Mouse (Mus musculus): ENCODE measurements around the gene Atf6b. TPM values are rescaled to one million over a fixed set of nuclear protein-coding genes. Genes with fewer than 3 reads are reported as not detected.

Atf6b gene
- polyA plus RNA-seq, 1 experiment from 2014 or later = 12.9 TPM

DNA sequence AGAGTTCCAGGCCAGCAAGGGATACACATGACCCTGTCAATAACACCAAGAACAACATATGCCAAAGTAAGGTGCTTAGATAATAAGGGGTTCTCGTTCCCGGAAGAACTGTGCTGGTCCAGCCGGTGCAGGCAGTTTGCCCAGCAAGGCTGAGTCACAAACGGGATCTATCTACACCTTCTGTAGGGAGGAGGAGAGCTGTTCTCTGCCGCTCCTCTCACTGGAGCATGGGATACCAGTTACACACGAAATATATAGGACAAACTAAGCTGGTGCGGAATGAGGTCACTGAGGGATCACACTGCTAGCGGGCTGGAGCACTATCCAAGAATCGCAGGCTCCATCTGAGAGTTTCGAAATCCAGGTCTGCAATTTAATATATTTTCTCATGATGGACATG, 3.0 kb upstream of the Atf6b start:
- no peak for ATAC-seq
- no peaks in the 10 kb centered on the region for H3K27me3 ChIP-seq (ENCODE audit: insufficient read depth, low read length)
- 79% methylated on average over 10 of the region's 10 CpGs for WGBS (ENCODE audit: insufficient replicate concordance)
- no peak overlapping the region for H3K9ac ChIP-seq (replicated peaks)
- TF ChIP-seq EP300 (IDR thresholded peaks at IDR 0.05; ENCODE audit: low read depth) = no peak
- TF ChIP-seq CTCF (IDR thresholded peaks at IDR 0.05; ENCODE audit: low read depth) = no peak
- peaks cover 44% of the 10 kb centered on the region for H3K4me1 ChIP-seq (ENCODE audit: insufficient read depth)
- H3K36me3 ChIP-seq (replicated peaks; ENCODE audit: insufficient read depth, low read length) = no peaks in the 10 kb centered on the region; the same call in none of the 2 replicates
- H3K9me3 ChIP-seq (ENCODE audit: low read length) = no peaks in the 10 kb centered on the region
- no peak overlapping the region for H3K4me3 ChIP-seq (ENCODE audit: low read depth, low read length)
- H3K4me2 ChIP-seq (ENCODE audit: low read depth, low read length) = no peak overlapping the region
- DNase-seq = no peak
- no peak overlapping the region for H3K27ac ChIP-seq (ENCODE audit: low read depth)

DNA sequence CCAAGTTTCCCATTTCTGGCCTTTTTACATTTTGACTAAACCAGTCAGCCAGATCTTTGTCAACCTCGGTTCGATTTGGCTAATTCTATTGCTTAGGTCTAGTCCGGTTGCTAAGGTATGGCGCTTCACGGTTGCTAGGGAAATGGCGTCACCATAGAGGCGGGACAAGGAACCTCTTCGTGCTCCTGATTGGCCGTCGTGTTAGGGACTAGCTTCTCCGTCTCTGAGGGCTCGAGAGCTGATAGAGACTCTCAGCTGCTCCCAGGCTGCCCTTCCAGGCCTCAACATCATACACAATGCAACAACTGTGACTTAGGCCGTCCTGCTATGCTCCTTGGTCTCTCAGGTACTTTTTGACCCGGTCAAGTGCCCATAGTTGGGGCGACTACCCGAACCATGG, 2.3 kb upstream of the Atf6b start, which contains the start of gene Fkbpl:
Gene Fkbpl, plus strand, starts transcription at position 157 of the 400 bp plus-strand sequence.
- Histone ChIP-seq H3K9ac (replicated peaks) (peak within 1 kb of the TSS; percentile 64), H3K9me3 (ENCODE audit: low read length) (no peaks in the 10 kb centered on the region), H3K4me1 (ENCODE audit: insufficient read depth) (peaks cover 44% of the 10 kb centered on the region), H3K27ac (ENCODE audit: low read depth) (peak within 1 kb of the TSS; percentile 61), H3K36me3 (replicated peaks; ENCODE audit: insufficient read depth, low read length) (no peaks in the 10 kb centered on the region; the same call in none of the 2 replicates), H3K4me3 (ENCODE audit: low read depth, low read length) (peak within 1 kb of the TSS; percentile 52), H3K27me3 (ENCODE audit: insufficient read depth, low read length) (no peaks in the 10 kb centered on the region), H3K4me2 (ENCODE audit: low read depth, low read length) (peak within 1 kb of the TSS; percentile 80)
- no peak for TF ChIP-seq CTCF (IDR thresholded peaks at IDR 0.05; ENCODE audit: low read depth)
- DNase-seq (peak; percentile 94), ATAC-seq (peak; percentile 50)
- 1% methylated on average over 16 of the region's 16 CpGs for WGBS (ENCODE audit: insufficient replicate concordance)

DNA sequence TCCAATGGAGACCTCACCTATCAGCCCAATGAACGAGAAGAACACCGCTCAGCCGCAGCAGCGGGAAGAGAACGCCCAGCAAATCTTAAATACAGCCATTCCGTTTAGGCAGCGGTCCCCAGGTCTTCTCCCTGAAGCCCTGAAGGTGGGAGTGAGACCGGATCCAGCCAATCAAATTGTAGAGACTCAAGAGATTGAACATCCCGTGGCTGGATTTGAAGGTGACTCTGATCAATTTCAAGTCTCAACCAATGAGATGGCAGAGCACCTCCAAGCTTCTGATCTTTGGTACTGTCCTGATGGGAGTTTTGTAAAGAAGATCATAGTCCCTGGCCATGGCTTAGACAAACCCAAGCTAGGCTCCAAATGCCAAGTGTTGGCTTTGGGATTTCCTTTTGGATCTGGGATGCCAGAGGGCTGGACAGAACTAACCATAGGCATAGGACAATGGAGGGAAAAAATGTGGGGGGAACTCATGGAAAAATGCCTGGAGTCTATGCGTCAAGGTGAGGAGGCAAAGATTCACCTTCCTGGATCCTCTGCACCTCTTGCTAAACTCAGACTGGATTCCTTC, 1.6 kb upstream of the Atf6b start:
- Histone ChIP-seq H3K4me2 (ENCODE audit: low read depth, low read length) (peak overlapping the region; percentile 80), H3K27me3 (ENCODE audit: insufficient read depth, low read length) (no peaks in the 10 kb centered on the region), H3K36me3 (replicated peaks; ENCODE audit: insufficient read depth, low read length) (peaks cover 3% of the 10 kb centered on the region), H3K4me3 (ENCODE audit: low read depth, low read length) (peak overlapping the region; percentile 52), H3K27ac (ENCODE audit: low read depth) (0 out of 2 replicates have a peak overlapping the region, but pooled peaks have one; percentile 16), H3K9ac (replicated peaks) (peak overlapping the region; percentile 64; the same call in 1 of the 2 replicates), H3K9me3 (ENCODE audit: low read length) (no peaks in the 10 kb centered on the region), H3K4me1 (ENCODE audit: insufficient read depth) (peaks cover 44% of the 10 kb centered on the region)
- DNase-seq = no peak
- no peak for ATAC-seq
- no peak for TF ChIP-seq CTCF (IDR thresholded peaks at IDR 0.05; ENCODE audit: low read depth)
- TF ChIP-seq EP300 (IDR thresholded peaks at IDR 0.05; ENCODE audit: low read depth) = no peak
- WGBS (ENCODE audit: insufficient replicate concordance) = 52% methylated on average over 10 of the region's 10 CpGs

DNA sequence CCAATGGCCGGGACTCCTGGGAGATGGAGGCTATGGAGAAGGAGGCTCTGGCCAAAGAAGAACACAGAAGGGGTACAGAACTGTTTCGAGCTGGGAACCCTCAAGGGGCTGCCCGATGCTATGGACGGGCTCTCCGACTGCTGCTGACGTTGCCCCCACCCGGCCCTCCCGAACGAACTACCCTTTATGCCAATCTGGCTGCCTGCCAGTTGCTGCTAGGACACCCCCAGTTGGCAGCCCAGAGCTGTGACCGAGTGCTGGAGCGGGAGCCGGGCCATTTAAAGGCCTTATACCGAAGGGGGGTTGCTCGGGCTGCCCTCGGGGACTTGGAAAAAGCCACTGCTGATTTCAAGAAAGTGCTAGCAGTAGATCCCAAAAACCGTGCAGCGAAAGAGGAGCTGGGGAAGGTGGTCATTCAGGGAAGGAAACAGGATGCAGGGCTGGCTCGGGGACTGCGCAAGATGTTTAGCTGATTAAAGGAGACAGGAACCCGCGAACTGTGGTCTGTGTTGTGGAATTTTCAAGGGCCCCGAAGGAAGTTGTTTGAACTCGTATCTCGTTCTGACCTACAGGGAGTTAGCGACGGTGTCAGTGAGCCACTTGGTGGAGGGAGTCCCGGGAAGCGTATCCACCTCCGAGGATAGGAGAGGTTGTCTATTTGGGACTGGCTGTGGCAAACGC, 975 bp upstream of the Atf6b start:
- Histone ChIP-seq H3K27ac (ENCODE audit: low read depth) (no peak overlapping the region), H3K4me1 (ENCODE audit: insufficient read depth) (peaks cover 42% of the 10 kb centered on the region), H3K36me3 (replicated peaks; ENCODE audit: insufficient read depth, low read length) (peaks cover 9% of the 10 kb centered on the region), H3K4me2 (ENCODE audit: low read depth, low read length) (peak overlapping the region; percentile 80), H3K27me3 (ENCODE audit: insufficient read depth, low read length) (no peaks in the 10 kb centered on the region), H3K9me3 (ENCODE audit: low read length) (no peaks in the 10 kb centered on the region), H3K4me3 (ENCODE audit: low read depth, low read length) (peak overlapping the region; percentile 13; the same call in 1 of the 2 replicates), H3K9ac (replicated peaks) (no peak overlapping the region)
- no peak for TF ChIP-seq EP300 (IDR thresholded peaks at IDR 0.05; ENCODE audit: low read depth)
- no peak for TF ChIP-seq CTCF (IDR thresholded peaks at IDR 0.05; ENCODE audit: low read depth)
- 67% methylated on average over 30 of the region's 30 CpGs for WGBS (ENCODE audit: insufficient replicate concordance)
- ATAC-seq (no peak), DNase-seq (no peak)

DNA sequence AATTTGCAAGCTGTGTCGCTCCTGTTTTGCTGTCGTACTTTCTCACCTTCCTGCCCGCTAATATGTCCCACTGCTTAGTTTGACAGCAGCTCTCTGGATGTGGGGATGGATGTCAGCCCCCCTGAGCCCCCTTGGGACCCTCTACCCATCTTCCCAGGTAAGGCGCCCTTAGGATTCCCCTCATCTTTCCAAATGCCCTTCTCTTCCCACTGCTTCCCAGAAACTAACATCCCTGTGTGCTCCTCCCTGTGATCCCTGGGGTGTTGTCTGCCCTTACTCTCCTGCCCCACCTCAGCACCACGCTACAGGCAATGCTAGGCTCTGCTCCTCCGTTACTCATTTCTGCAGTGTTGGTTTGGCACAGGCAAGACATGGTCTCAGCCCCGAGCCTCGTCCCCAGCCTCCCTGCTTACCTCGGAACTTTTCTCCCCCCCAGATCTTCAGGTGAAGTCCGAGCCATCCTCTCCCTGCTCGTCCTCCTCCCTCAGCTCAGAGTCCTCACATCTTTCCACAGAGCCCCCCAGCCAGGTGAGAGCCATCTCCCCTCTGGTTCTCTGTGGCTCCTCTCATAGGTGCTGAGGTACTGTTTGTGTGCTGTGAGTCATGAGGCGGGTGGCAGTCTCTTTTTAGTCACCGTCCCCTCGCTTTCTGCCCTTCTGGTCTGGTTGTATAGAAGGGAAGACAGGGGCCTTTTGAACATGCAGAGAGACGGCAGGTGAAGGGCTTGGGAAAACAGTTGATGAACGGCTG, 1.4 kb downstream of the Atf6b start:
- no peaks in the 10 kb centered on the region for H3K27me3 ChIP-seq (ENCODE audit: insufficient read depth, low read length)
- H3K9ac ChIP-seq (replicated peaks) = peak overlapping the region; percentile 89; the same call in 1 of the 2 replicates
- H3K4me2 ChIP-seq (ENCODE audit: low read depth, low read length) = peak overlapping the region; percentile 94
- peaks cover 20% of the 10 kb centered on the region for H3K36me3 ChIP-seq (replicated peaks; ENCODE audit: insufficient read depth, low read length)
- no peak overlapping the region for H3K27ac ChIP-seq (ENCODE audit: low read depth)
- no peak for ATAC-seq
- 81% methylated on average over 16 of the region's 16 CpGs for WGBS (ENCODE audit: insufficient replicate concordance)
- no peaks in the 10 kb centered on the region for H3K9me3 ChIP-seq (ENCODE audit: low read length)
- H3K4me3 ChIP-seq (ENCODE audit: low read depth, low read length) = no peak overlapping the region
- DNase-seq = no peak
- TF ChIP-seq CTCF (IDR thresholded peaks at IDR 0.05; ENCODE audit: low read depth) = no peak
- TF ChIP-seq EP300 (IDR thresholded peaks at IDR 0.05; ENCODE audit: low read depth) = no peak
- H3K4me1 ChIP-seq (ENCODE audit: insufficient read depth) = peaks cover 36% of the 10 kb centered on the region

Data from liver, postnatal 0 days (tissue).